Mouse (Mus musculus): ENCODE measurements around the gene Taar7a.

The Taar7a gene

DNA sequence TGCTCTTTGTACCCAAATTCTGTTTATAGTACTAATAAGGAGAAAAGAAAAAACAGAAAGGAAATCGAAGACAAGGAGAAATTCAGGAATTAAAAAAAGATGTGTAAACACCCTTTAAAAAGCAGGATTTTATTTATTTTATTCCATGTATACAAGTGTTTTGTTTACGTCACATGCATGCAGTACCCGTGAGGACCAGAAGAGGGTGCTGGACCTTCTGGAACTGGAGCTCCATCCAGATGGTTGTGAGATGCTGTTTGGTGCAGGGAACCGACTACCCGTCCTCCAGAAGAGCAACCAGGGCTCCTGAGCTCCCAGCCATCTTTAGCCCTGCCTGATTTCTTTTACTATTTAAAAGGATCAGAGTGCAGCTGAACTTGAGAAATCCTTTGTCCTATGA, 50.8 kb downstream of the Taar7a start:
- DNase-seq = no peak

All from cerebellum, postnatal 36 days (tissue).